Mouse (Mus musculus) cortical plate, adult 2 months (tissue): Measurements from ENCODE around the gene Sdhaf1.

Experiments
- CTCF ChIP-seq: fragments of 200-500 bp; IDR thresholded peaks from 2 replicates; pipeline ENCODE4 v1.5.1; 2011; ENCODE audit warnings: mild to moderate bottlenecking, control low read depth, low read length; ENCODE audit not compliant: insufficient read depth; ENCODE audit errors: extremely low read depth
- POLR2A ChIP-seq: fragments of 200-500 bp; IDR thresholded peaks from 2 replicates; pipeline ENCODE4 v1.6.1; 2011; ENCODE audit warnings: mild to moderate bottlenecking, low read length, control low read depth; ENCODE audit not compliant: insufficient read depth; ENCODE audit errors: extremely low read depth

DNA sequence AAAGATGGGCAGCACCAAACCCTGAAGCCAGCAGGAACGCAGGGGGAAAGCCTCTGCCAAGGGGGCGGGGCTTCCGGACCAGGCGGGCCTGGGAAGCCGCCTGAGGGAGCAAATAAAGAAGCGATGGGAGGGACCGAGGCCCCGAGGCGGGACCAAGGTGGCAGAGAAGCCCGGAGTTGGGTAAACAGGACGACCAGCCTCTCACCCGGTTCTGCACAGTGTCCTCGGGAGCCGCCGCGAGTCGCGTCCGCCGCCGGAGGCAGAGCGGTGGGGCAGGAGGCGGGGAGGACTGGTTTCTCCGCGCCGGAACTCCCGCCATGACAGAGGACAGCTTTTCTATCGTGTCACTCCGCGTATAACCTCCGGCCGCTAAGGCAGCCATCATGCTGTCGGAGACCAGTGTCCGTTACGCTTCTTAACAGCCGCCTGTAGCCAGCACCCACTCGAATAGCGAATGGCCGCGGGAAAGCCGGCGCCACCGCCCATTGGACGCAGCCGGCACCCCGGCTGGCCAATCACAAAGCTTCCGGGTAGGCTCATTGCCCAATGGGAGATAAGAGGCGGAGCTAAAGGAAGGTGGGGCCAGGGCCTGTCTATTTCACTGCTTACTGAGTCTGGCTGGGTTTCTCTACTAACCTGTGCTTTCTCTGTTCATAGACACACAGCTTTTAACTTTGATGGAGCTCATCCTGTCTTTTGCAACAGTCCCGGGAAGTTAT, 43.6 kb downstream of the Sdhaf1 start, which contains the start of the genes Thap8 and Wdr62:
- TF ChIP-seq CTCF (no peak), POLR2A (no peak)
